Mouse (Mus musculus): Measurements from ENCODE around the gene Prss3.
"Not testable (repeated sequence)": the region's sequence is repeated elsewhere in the genome, so short reads cannot be mapped to it uniquely, and the experiment has no call there.

The Prss3 gene

GRCm38 (mm10) chr6:41377578-41377977 is at the start of gene Prss3:
TSS of gene Prss3 (minus strand) at chr6:41377678.
- in situ Hi-C loops (cut with MboI; ENCODE audit: low sequenced_read_pairs) = not testable (repeated sequence)

GRCm38 (mm10) chr6:41392056-41392455 is 14.6 kb upstream of the Prss3 start, which contains the start of gene Gm5771:
TSS of gene Gm5771 (plus strand) at chr6:41392356.
- in situ Hi-C loops (cut with MboI; ENCODE audit: low sequenced_read_pairs) = not testable (repeated sequence)

- in situ Hi-C loops (cut with MboI; ENCODE audit: low sequenced_read_pairs) = not testable (repeated sequence)
These were observed 14.2 kb upstream of the Prss3 start for GRCm38 (mm10) chr6:41391640-41392039.

GRCm38 (mm10) chr6:41386781-41387180 is 9.3 kb upstream of the Prss3 start:
- in situ Hi-C loops (cut with MboI; ENCODE audit: low sequenced_read_pairs) = no loop called here

- in situ Hi-C loops (cut with MboI; ENCODE audit: low sequenced_read_pairs) = not testable (repeated sequence)
These were observed 3.7 kb downstream of the Prss3 start for GRCm38 (mm10) chr6:41373772-41374171.

- in situ Hi-C loops (cut with MboI; ENCODE audit: low sequenced_read_pairs) = no loop called here
These were observed 23.5 kb downstream of the Prss3 start, which contains the start of gene Try10 for GRCm38 (mm10) chr6:41353932-41354331. TSS of gene Try10 (plus strand) at chr6:41354105.
